Mouse (Mus musculus) Patski (cell line): ENCODE data around the gene Hist2h3c2. TPM values are rescaled to one million over a fixed set of nuclear protein-coding genes. Genes with fewer than 3 reads are reported as not detected.

Source experiments
- ATAC-seq: fragments of 100-300 bp; one replicate; pipeline ENCODE4 v1.8.0; 2021
- CTCF ChIA-PET: fragments of 350-600 bp; sonication (Branson Sonifier 250); formaldehyde crosslinking; loops from one replicate; lab custom pipeline; 2022; ENCODE audit warnings: inconsistent platforms; lab: Charles Lee
- POLR2A ChIA-PET: fragments of 350-600 bp; sonication (Branson Sonifier 250); formaldehyde crosslinking; loops from one replicate; lab custom pipeline; 2022; ENCODE audit warnings: antibody characterized with exemption, inconsistent platforms; lab: Charles Lee
- DNase-seq: peaks from one replicate; pipeline ENCODE4 v3.0.0-alpha.2; 2011; ENCODE audit warnings: low read depth, low spot score
- H3K27me3 ChIP-seq: fragments of 371-371 bp; one replicate; pipeline ENCODE4 v1.5.1; 2021
- CTCF ChIP-seq: fragments of 100-300 bp; IDR thresholded peaks from one replicate; pipeline ENCODE4 v1.5.1; 2021
- in situ Hi-C: fragments of 300-500 bp; cut with MboI; formaldehyde crosslinking; loops from 3 replicates; pipeline ENCODE4 v1.11.1; 2018; ENCODE audit warnings: low pct_unique_long_range_greater_than_20kb, mixed read lengths
- polyA plus RNA-seq: library from polyadenylated mRNA; unstranded; gene quantifications from one replicate; pipeline ENCODE4 v1.2.3, GENCODE M21; 2021

Gene Hist2h3c2
- polyA plus RNA-seq, 1 experiment from 2014 or later: 3.7 TPM

DNA sequence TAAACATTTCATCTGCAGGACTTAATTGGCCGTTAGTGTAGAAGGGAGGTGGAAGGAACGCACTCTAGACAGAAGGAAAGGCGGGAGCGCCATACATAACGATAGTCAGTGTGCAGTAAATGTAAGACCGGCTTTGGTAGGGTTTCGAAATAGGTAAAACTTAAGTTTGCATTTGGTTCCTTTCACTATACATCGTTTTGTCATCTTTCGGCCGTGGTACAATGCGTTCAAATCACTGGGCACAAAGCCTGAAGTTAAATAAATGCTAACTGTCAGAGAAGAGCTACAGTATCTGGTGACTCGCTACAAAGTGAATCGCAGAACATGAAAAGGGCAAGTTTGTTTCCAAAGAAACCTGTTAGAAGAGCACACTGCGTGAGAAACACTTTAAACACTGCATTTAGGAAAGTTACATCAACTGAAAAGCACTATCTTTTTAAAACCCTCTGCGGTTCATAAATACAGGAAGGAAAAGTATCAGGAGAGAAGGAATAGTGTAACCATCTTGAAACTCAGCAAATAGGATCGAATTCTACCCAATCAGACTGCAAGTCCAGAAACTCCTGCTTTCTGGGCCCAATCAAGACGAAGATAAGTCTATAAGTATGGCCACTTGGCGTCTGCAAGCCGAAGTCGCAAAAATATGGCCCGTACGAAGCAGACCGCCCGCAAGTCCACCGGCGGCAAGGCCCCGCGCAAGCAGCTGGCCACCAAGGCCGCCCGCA lies 29.3 kb upstream of the Hist2h3c2 start, which contains the start of gene Hist2h3b:
Gene Hist2h3b, plus strand, starts transcription at position 604 of the 725 bp plus-strand sequence.
- DNase-seq (peak; percentile 91), ATAC-seq (peak; percentile 76)
- ChIA-PET POLR2A (interaction anchor here (0.9 to 3.6 kb wide), 6 partner anchors 10 to 48 kb away, joined by 3 to 35 read pairs (median 6); partner anchors contain the start of genes Bola1, Hist2h2aa1, Hist2h2ab and Hist2h2ac), CTCF (interaction anchor here (1.7 to 3.3 kb wide), 2 partner anchors 10 to 49 kb away, joined by 8 to 16 read pairs; partner anchors contain the start of genes Bola1 and Hist2h2ab)
- H3K27me3 ChIP-seq: no peaks in the 10 kb centered on the region
- no peak for TF ChIP-seq CTCF
- in situ Hi-C loops: loop anchor here (5.0 to 10.0 kb wide), 2 partner anchors 46 to 203 kb away; partner anchors contain the start of genes Hist2h2ac and Hist2h2be

GRCm38 (mm10) chr3:96267541-96267940 lies 28.6 kb upstream of the Hist2h3c2 start:
- ChIA-PET CTCF (interaction anchor here (3.3 kb wide), 1 partner anchor 11 kb away, joined by 16 read pairs; no protein-coding TSS in a partner anchor), POLR2A (interaction anchor here (0.9 to 3.6 kb wide), 2 partner anchors 24 to 47 kb away, joined by 3 to 35 read pairs; partner anchors contain the start of genes Bola1, Hist2h2ab, Hist2h2ac and Hist2h2be)
- no peaks in the 10 kb centered on the region for H3K27me3 ChIP-seq
- ATAC-seq (no peak), DNase-seq (no peak)
- in situ Hi-C loops: loop anchor here (5.0 to 10.0 kb wide), 2 partner anchors 45 to 203 kb away; partner anchors contain the start of genes Hist2h2ac and Hist2h2be
- TF ChIP-seq CTCF: no peak

DNA sequence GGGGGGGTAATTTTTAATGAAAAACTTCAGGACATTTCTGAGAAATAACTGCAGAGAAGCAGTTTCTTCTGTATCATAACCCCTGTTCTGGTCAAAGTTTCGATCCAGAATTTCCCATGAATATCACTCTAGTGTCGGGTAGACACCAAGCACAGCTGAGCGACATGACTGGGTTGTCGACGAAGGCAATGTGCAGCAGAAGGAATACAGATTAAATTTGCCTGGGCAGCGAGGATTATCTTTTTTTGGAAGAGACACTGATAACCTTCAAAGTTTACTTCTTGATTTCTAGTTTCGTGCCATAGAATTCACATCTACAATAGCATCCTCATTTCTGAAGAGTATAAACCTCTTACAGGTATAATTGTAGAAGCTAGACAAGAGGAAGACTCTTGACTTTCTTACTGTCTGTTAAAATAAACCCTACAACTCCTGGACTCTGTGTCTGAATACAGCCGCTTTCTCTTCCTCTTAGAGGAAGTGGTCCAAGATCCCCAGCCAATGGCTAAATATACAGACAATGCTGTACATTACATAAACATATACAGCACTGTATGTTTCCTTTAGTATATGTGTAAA lies 27.3 kb upstream of the Hist2h3c2 start:
- in situ Hi-C loops: loop anchor here (5.0 to 10.0 kb wide), 2 partner anchors 44 to 201 kb away; partner anchors contain the start of genes Hist2h2ac and Hist2h2be
- ATAC-seq (no peak), DNase-seq (no peak)
- H3K27me3 ChIP-seq: no peaks in the 10 kb centered on the region
- CTCF ChIA-PET: interaction anchor here (1.2 kb wide), 1 partner anchor 11 kb away, joined by 4 read pairs; no protein-coding TSS in a partner anchor
- POLR2A ChIA-PET: interaction anchor here (0.6 to 0.7 kb wide), 2 partner anchors 23 to 433 kb away, joined by 3 to 4 read pairs; no protein-coding TSS in a partner anchor
- no peak for TF ChIP-seq CTCF

GRCm38 (mm10) chr3:96264404-96264949 lies 25.6 kb upstream of the Hist2h3c2 start:
- no peak for DNase-seq
- ChIA-PET CTCF (interaction anchor here (1.2 kb wide), 1 partner anchor 24 kb away, joined by 3 read pairs; no protein-coding TSS in a partner anchor), POLR2A (interaction anchor here (1.0 to 1.3 kb wide), 3 partner anchors 9 to 43 kb away, joined by 3 to 5 read pairs (median 5); partner anchors contain the start of genes Hist2h2ac and Hist2h2be)
- no peak for TF ChIP-seq CTCF
- no peak for ATAC-seq
- no peaks in the 10 kb centered on the region for H3K27me3 ChIP-seq
- in situ Hi-C loops: loop anchor here (10.0 kb wide), 1 partner anchor 200 kb away; no protein-coding TSS in a partner anchor

- H3K27me3 ChIP-seq: no peaks in the 10 kb centered on the region
- CTCF ChIA-PET: interaction anchor here (0.8 to 2.6 kb wide), 6 partner anchors 21 to 198 kb away, joined by 3 to 9 read pairs (median 3); partner anchors contain the start of genes Bola1 and Hist2h2ab
- in situ Hi-C loops: loop anchor here (10.0 kb wide), 1 partner anchor 199 kb away; no protein-coding TSS in a partner anchor
- POLR2A ChIA-PET: interaction anchor here (0.5 to 2.8 kb wide), 10 partner anchors 10 to 164 kb away, joined by 3 to 13 read pairs (median 6); partner anchors contain the start of genes Bola1, Hist2h2aa1, Hist2h2ab and Hist2h2ac
- peak; percentile 5 for TF ChIP-seq CTCF
- DNase-seq (no peak), ATAC-seq (no peak)
These were observed 24.9 kb upstream of the Hist2h3c2 start for GRCm38 (mm10) chr3:96263558-96264403.

GRCm38 (mm10) chr3:96262979-96263550 lies 24.1 kb upstream of the Hist2h3c2 start, which contains the start of gene Hist2h4:
Hist2h4 (minus strand) TSS chr3:96263311.
- peak; percentile 93 for TF ChIP-seq CTCF
- peak; percentile 66 for ATAC-seq
- in situ Hi-C loops: loop anchor here (10.0 kb wide), 1 partner anchor 198 kb away; no protein-coding TSS in a partner anchor
- DNase-seq: peak; percentile 97
- no peaks in the 10 kb centered on the region for H3K27me3 ChIP-seq
- ChIA-PET POLR2A (interaction anchor here (0.5 to 2.8 kb wide), 11 partner anchors 9 to 165 kb away, joined by 3 to 13 read pairs (median 6); partner anchors contain the start of genes Bola1, Hist2h2aa1 and Hist2h2ab), CTCF (interaction anchor here (0.8 to 2.6 kb wide), 8 partner anchors 9 to 197 kb away, joined by 3 to 9 read pairs (median 3); partner anchors contain the start of genes Bola1 and Hist2h2ab)

- TF ChIP-seq CTCF: no peak
- H3K27me3 ChIP-seq: no peaks in the 10 kb centered on the region
- in situ Hi-C loops: loop anchor here (10.0 kb wide), 1 partner anchor 198 kb away; no protein-coding TSS in a partner anchor
- CTCF ChIA-PET: interaction anchor here (0.6 to 2.6 kb wide), 16 partner anchors 9 to 362 kb away, joined by 3 to 9 read pairs (median 3); partner anchors contain the start of genes Bola1 and Hist2h2ab
- no peak for DNase-seq
- ATAC-seq: peak; percentile 59
- POLR2A ChIA-PET: interaction anchor here (0.6 to 2.8 kb wide), 15 partner anchors 8 to 1039 kb away, joined by 3 to 13 read pairs (median 4); partner anchors contain the start of genes Bola1, Hist2h2aa1, Hist2h2ab and Hist2h2ac
These were observed 23.4 kb upstream of the Hist2h3c2 start for GRCm38 (mm10) chr3:96262216-96262875.
